Mouse (Mus musculus): Measurements from ENCODE around the gene Cnr2.
A peak's percentile ranks its signal among the peaks of the same experiment; 100 is the strongest.

GRCm38 (mm10) chr4:135891539-135891938, 3.7 kb upstream of the Cnr2 start:
- TF ChIP-seq ETS1 (IDR thresholded peaks at IDR 0.05; ENCODE audit: low read depth, low read length) = peak; percentile 97
- TF ChIP-seq MXI1 (IDR thresholded peaks at IDR 0.05; ENCODE audit: low read depth, low read length) = peak; percentile 34; the same call in 1 of the 2 replicates
- no peak; a peak in 1 of 6 replicates for TF ChIP-seq CTCF (IDR thresholded peaks at IDR 0.05 in 2 of 3, conservative IDR thresholded peaks at IDR 0.05 in 1 of 3; ENCODE audit: control insufficient read depth in 1 of 3, insufficient read depth in 1 of 3, low read depth in 2 of 3, low read length in 3 of 3, poor library complexity in 1 of 3, severe bottlenecking in 1 of 3)
- TF ChIP-seq POLR2A (IDR thresholded peaks at IDR 0.05; ENCODE audit: control insufficient read depth in 1 of 2, insufficient read depth in 1 of 2, low read depth in 1 of 2, low read length in 2 of 2, poor library complexity in 1 of 2) = no peak
- TF ChIP-seq ZNF384 (IDR thresholded peaks at IDR 0.05; ENCODE audit: low read depth, low read length) = no peak
- peak; percentile 87 for TF ChIP-seq SIN3A (IDR thresholded peaks at IDR 0.05; ENCODE audit: low read length)
- TF ChIP-seq UBTF (IDR thresholded peaks at IDR 0.05; ENCODE audit: borderline replicate concordance, insufficient read depth, low read depth, low read length) = no peak
- TF ChIP-seq JUND (IDR thresholded peaks at IDR 0.05; ENCODE audit: low read depth, low read length) = 0 out of 2 replicates have a peak, but pooled peaks have one; percentile 69
- TF ChIP-seq EP300 (IDR thresholded peaks at IDR 0.05; ENCODE audit: low read depth in 1 of 2, low read length in 2 of 2) = peak; percentile 96
